Mouse (Mus musculus) hindbrain, postnatal 0 days (tissue): ENCODE data around the gene 4933425L06Rik. TPM values are rescaled to one million over a fixed set of nuclear protein-coding genes. Genes with fewer than 3 reads are reported as not detected.
A peak's percentile ranks its signal among the peaks of the same experiment; 100 is the strongest.

Experiments used
- ATAC-seq: fragments of 200-750 bp; cut with Nextera tagmentation; 2 replicates; pipeline ENCODE4 v1.8.0; 2017; ENCODE audit warnings: mild to moderate bottlenecking, moderate TSS enrichment, moderate library complexity
- DNase-seq: peaks from one replicate; pipeline ENCODE4 v3.0.0-alpha.2; 2015; ENCODE audit warnings: low spot score
- H3K27ac ChIP-seq: fragments of 300-500 bp; sonication (generic); 2 replicates; pipeline ENCODE4 v1.5.1; 2014; ENCODE audit warnings: mild to moderate bottlenecking
- H3K27me3 ChIP-seq: fragments of 300-500 bp; sonication (generic); 2 replicates; pipeline ENCODE4 v1.6.1; 2014; ENCODE audit warnings: low read length, mixed read lengths; ENCODE audit not compliant: insufficient read depth
- H3K36me3 ChIP-seq: fragments of 300-500 bp; sonication (generic); 2 replicates; pipeline ENCODE4 v1.6.1; 2014; ENCODE audit warnings: low read length, mixed read lengths; ENCODE audit not compliant: insufficient read depth
- H3K4me1 ChIP-seq: fragments of 300-500 bp; sonication (generic); 2 replicates; pipeline ENCODE4 v1.6.1; 2014; ENCODE audit warnings: antibody characterized with exemption, low read length, mixed read lengths; ENCODE audit not compliant: insufficient read depth
- H3K4me2 ChIP-seq: fragments of 300-500 bp; sonication (generic); 2 replicates; pipeline ENCODE4 v1.6.1; 2014; ENCODE audit warnings: low read depth, mild to moderate bottlenecking, low read length, moderate library complexity, mixed read lengths
- H3K4me3 ChIP-seq: fragments of 300-500 bp; sonication (generic); 2 replicates; pipeline ENCODE4 v1.5.1; 2014; ENCODE audit warnings: low read length
- H3K9ac ChIP-seq: fragments of 300-500 bp; sonication (generic); replicated peaks from 2 replicates; pipeline ENCODE4 v1.6.1; 2014; ENCODE audit warnings: mild to moderate bottlenecking, low read length, moderate library complexity, mixed read lengths
- H3K9me3 ChIP-seq: fragments of 300-500 bp; sonication (generic); 2 replicates; pipeline ENCODE4 v1.6.1; 2016; ENCODE audit warnings: low read length, mixed read lengths
- CTCF ChIP-seq: IDR thresholded peaks from 2 replicates; pipeline ENCODE4 v1.5.1; 2016; ENCODE audit warnings: antibody characterized with exemption, control low read depth, low read depth
- WGBS: fragments of 180-500 bp; shearing (Covaris S2); extraction: QIAGEN DNeasy Blood & Tissue Kit; methylation state at CpG from one replicate; pipeline ENCODE4 v1.1.7; 2014; 5-methylcytosine and 5-hydroxymethylcytosine counted together
- polyA plus RNA-seq: library from polyadenylated mRNA; unstranded; fragments of >200 nt; fragmentation: Nextera tagmentation; extraction: Ambion mirVana; gene quantifications from 2 replicates; pipeline ENCODE4 v1.2.1, GENCODE M21; 2015
- total RNA-seq: library from RNA; depleted of rRNA; stranded (reverse); fragments of >200 nt; gene quantifications from 2 replicates; pipeline ENCODE4 v1.2.3, GENCODE M21; 2014; rRNA removed

The 4933425L06Rik gene
- total and polyA plus RNA-seq, 2 experiments from 2014 or later, result not detected

- ATAC-seq (no peak), DNase-seq (no peak)
- no peaks in the 10 kb centered on the region for H3K4me1 ChIP-seq
- no peak overlapping the region for H3K4me2 ChIP-seq
- WGBS, result 81% methylated on average over 3 of the region's 3 CpGs
- H3K9ac ChIP-seq, result no peak overlapping the region
- TF ChIP-seq CTCF, result no peak
- H3K36me3 ChIP-seq, result no peaks in the 10 kb centered on the region
- no peak overlapping the region for H3K4me3 ChIP-seq
- H3K9me3 ChIP-seq, result no peaks in the 10 kb centered on the region
- H3K27me3 ChIP-seq, result no peaks in the 10 kb centered on the region
- no peak overlapping the region for H3K27ac ChIP-seq
These were observed 68.1 kb downstream of the 4933425L06Rik start for GRCm38 (mm10) chr13:105150006-105150405.

GRCm38 (mm10) chr13:105153955-105154354 is 72.0 kb downstream of the 4933425L06Rik start:
- no peaks in the 10 kb centered on the region for H3K4me1 ChIP-seq
- no peaks in the 10 kb centered on the region for H3K9me3 ChIP-seq
- H3K27ac ChIP-seq, result no peak overlapping the region
- H3K36me3 ChIP-seq, result no peaks in the 10 kb centered on the region
- H3K9ac ChIP-seq, result no peak overlapping the region
- no peak for ATAC-seq
- no peaks in the 10 kb centered on the region for H3K27me3 ChIP-seq
- TF ChIP-seq CTCF, result peak; percentile 41
- WGBS, result 59% methylated on average over 4 of the region's 4 CpGs
- no peak overlapping the region for H3K4me3 ChIP-seq
- H3K4me2 ChIP-seq, result no peak overlapping the region
- peak; percentile 41 for DNase-seq

GRCm38 (mm10) chr13:105165441-105165840 is 83.5 kb downstream of the 4933425L06Rik start:
- H3K9ac ChIP-seq, result no peak overlapping the region
- WGBS, result 75% methylated on average over 6 of the region's 6 CpGs
- ATAC-seq, result no peak

More at GRCm38 (mm10) chr13:105165441-105165840, 83.5 kb downstream of the 4933425L06Rik start:
- H3K4me3 ChIP-seq, result no peak overlapping the region
- no peak for TF ChIP-seq CTCF
- H3K36me3 ChIP-seq, result no peaks in the 10 kb centered on the region
- DNase-seq, result no peak
- H3K4me1 ChIP-seq, result no peaks in the 10 kb centered on the region
- no peak overlapping the region for H3K27ac ChIP-seq
- H3K9me3 ChIP-seq, result no peaks in the 10 kb centered on the region
- no peaks in the 10 kb centered on the region for H3K27me3 ChIP-seq
- no peak overlapping the region for H3K4me2 ChIP-seq

Other genes starting within 250 kb of the 4933425L06Rik start
- 0.47 and 4.7 TPM in 2 replicates for gene Shisal2b, start 218.2 kb upstream of the 4933425L06Rik start, total RNA-seq
- 2.6 and 3.1 TPM in 2 replicates for gene Shisal2b, start 218.2 kb upstream of the 4933425L06Rik start, polyA plus RNA-seq
- gene Rgs7bp, start 27.2 kb upstream of the 4933425L06Rik start, total RNA-seq, result 18.5 and 19.8 TPM in 2 replicates
- gene Rgs7bp, start 27.2 kb upstream of the 4933425L06Rik start, polyA plus RNA-seq, result 11.6 and 11.8 TPM in 2 replicates
- 28.4 and 31.6 TPM in 2 replicates for gene Rnf180, start 212.7 kb downstream of the 4933425L06Rik start, total RNA-seq
- 37.7 TPM in 2 replicates for gene Rnf180, start 212.7 kb downstream of the 4933425L06Rik start, polyA plus RNA-seq